Mouse (Mus musculus) kidney, embryonic 14.5 days (tissue): ENCODE data around the gene Atcay. TPM values are rescaled to one million over a fixed set of nuclear protein-coding genes. Genes with fewer than 3 reads are reported as not detected.

Experiments used
- ATAC-seq: fragments of 200-750 bp; cut with Nextera tagmentation; 2 replicates; pipeline ENCODE4 v1.8.0; 2017; ENCODE audit warnings: moderate number of reproducible peaks, mild to moderate bottlenecking, moderate TSS enrichment, moderate library complexity; ENCODE audit not compliant: low FRiP score, low TSS enrichment
- H3K27ac ChIP-seq: fragments of 300-500 bp; sonication (generic); 2 replicates; pipeline ENCODE4 v1.5.1; 2014; ENCODE audit warnings: low read depth, mild to moderate bottlenecking, low read length, moderate library complexity, mixed read lengths
- H3K27me3 ChIP-seq: fragments of 300-500 bp; sonication (generic); 2 replicates; pipeline ENCODE4 v1.6.1; 2014; ENCODE audit warnings: mild to moderate bottlenecking, low read length; ENCODE audit not compliant: control insufficient read depth, insufficient read depth
- H3K36me3 ChIP-seq: fragments of 300-500 bp; sonication (generic); 2 replicates; pipeline ENCODE4 v1.6.1; 2014; ENCODE audit warnings: low read length, mixed read lengths; ENCODE audit not compliant: control insufficient read depth, insufficient read depth
- H3K4me1 ChIP-seq: fragments of 300-500 bp; sonication (generic); 2 replicates; pipeline ENCODE4 v1.6.1; 2014; ENCODE audit warnings: low read length, mixed read lengths; ENCODE audit not compliant: control insufficient read depth, insufficient read depth
- H3K4me2 ChIP-seq: fragments of 300-500 bp; sonication (generic); replicated peaks from 2 replicates; pipeline ENCODE4 v1.6.1; 2014; ENCODE audit warnings: low read depth, mild to moderate bottlenecking, low read length
- H3K4me3 ChIP-seq: fragments of 300-500 bp; sonication (generic); 2 replicates; pipeline ENCODE4 v1.5.1; 2014; ENCODE audit warnings: mild to moderate bottlenecking, low read length
- H3K9ac ChIP-seq: fragments of 300-500 bp; sonication (generic); 2 replicates; pipeline ENCODE4 v1.6.1; 2014; ENCODE audit warnings: low read depth, mild to moderate bottlenecking, low read length, moderate library complexity
- H3K9me3 ChIP-seq: fragments of 300-500 bp; sonication (generic); 2 replicates; pipeline ENCODE4 v1.6.1; 2016; ENCODE audit warnings: low read length; ENCODE audit not compliant: control insufficient read depth
- WGBS: fragments of 180-500 bp; shearing (Covaris S2); extraction: QIAGEN DNeasy Blood & Tissue Kit; methylation state at CpG from one replicate; pipeline ENCODE4 v1.1.7; 2014; 5-methylcytosine and 5-hydroxymethylcytosine counted together
- polyA plus RNA-seq: library from polyadenylated mRNA; unstranded; fragments of >200 nt; fragmentation: Nextera tagmentation; extraction: Ambion mirVana; gene quantifications from 2 replicates; pipeline ENCODE4 v1.2.1, GENCODE M21; 2014

Atcay gene
- polyA plus RNA-seq, 1 experiment from 2014 or later: 0.23 TPM

DNA sequence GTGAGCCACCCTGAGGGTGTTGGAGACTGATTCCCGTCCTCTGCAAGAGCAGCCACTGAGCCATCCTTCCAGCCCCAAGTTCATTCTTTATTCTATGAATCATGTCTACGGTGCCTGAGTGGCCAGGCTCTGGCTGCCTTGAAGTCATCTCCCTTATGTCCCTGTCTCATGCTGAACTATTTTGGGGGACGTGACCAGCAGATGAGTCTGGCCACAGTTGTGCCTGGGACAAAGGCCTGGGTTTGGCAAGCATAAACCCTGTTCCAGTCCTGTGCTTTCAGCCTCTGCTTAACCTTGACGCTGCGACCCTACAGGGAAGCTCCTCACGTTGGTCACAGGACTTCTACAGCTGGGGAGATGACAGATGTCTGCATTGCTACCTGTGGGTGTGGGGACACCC lies 33.3 kb downstream of the Atcay start:
- H3K27me3 ChIP-seq: peaks cover 33% of the 10 kb centered on the region
- H3K4me3 ChIP-seq: no peak overlapping the region
- no peak for ATAC-seq
- no peaks in the 10 kb centered on the region for H3K36me3 ChIP-seq
- WGBS: 59% methylated on average over 6 of the region's 6 CpGs
- no peak overlapping the region for H3K4me2 ChIP-seq
- peaks cover 8% of the 10 kb centered on the region for H3K4me1 ChIP-seq
- H3K9ac ChIP-seq: no peak overlapping the region
- no peak overlapping the region for H3K27ac ChIP-seq
- no peaks in the 10 kb centered on the region for H3K9me3 ChIP-seq

DNA sequence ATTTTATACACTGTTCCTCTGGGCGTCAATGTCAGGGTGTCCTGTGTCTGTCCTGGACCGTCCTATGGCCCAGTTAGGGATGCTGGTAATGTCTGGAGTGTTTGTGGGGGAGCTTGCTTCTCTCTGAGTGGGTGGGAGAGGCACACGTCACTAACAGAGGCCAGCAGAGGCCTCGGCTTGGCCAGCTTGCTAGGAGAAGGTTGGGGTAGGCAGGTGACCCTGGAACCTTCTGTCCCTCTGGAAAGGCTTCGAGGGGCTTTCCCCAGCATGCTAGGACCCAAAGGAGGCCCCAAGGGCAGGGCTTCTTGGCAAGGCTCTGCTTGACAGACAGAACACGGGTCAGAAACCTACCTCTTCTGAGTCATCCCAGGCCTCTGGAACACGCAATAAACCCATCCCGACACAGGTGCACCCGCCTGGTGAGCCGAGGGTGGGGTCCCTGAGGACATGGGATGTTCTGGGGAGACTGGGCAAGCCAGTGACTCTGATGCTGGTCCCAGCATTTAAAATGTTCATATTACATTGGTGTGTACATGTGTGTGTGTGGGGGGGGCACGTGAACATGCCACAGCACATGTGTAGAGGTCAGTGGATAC lies 34.1 kb downstream of the Atcay start:
- no peak for ATAC-seq
- Histone ChIP-seq H3K27ac (no peak overlapping the region), H3K9ac (no peak overlapping the region), H3K4me3 (no peak overlapping the region), H3K4me1 (peaks cover 12% of the 10 kb centered on the region), H3K27me3 (peaks cover 33% of the 10 kb centered on the region), H3K4me2 (no peak overlapping the region), H3K36me3 (no peaks in the 10 kb centered on the region), H3K9me3 (no peaks in the 10 kb centered on the region)
- WGBS: 58% methylated on average over 11 of the region's 11 CpGs

DNA sequence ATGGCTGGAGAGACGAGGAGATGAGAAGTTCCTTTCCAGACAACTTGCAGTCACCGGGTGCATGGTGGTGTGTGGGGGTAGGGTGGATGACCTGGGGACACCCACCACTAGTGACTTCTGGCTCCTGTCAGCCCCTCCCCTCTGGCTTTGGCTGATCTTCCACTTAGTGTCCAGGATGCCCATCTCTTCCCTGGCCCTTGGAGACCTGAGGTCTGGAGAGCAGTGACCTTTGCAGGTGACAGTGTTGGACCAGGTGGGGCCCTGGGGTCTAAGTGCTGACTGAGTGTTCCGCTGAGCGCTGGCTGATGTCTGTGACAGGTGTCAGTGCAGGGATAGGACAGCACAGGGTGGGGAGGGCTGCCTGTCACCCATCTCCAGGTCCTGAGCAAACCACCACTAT lies 35.3 kb downstream of the Atcay start:
- Histone ChIP-seq H3K27me3 (peaks cover 33% of the 10 kb centered on the region), H3K4me3 (no peak overlapping the region)

DNA sequence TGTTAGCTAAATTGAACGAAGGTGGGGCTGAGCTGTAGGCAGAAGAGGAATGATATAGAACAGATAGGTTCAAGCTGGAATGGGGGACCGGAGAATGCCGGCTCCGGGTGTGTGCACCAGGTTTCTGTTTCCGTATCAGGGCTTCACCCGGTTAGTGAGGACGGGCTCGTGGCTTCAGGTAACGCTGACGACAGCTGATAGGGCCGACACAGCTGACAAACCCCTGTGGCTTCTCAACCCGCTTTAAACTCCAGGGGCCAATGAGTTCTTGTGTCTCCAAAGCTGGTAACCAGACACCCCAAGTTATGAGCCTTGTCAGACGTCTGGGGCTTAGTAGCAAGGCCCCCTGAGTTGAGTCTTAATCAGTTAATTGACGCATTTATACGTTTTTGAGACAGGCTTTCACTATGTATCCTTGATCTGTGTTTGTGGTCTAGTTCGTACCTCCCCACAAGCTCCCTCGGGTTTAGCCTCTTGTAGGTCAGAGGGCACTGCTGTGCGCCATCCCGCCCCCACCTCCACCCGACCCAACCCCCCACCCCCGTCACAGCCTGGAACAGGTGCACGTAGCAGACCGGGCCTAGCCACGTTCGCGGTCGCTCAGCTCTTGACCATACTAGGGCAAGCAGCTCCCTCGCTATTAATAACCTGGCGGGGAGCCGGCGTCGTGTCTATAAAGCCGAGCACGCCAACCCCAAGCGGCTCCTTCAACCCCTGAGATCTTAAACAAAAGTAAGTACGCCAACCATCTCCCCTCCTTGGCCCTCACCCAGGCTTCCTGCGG lies 36.5 kb downstream of the Atcay start:
- peaks cover 33% of the 10 kb centered on the region for H3K27me3 ChIP-seq
- no peak overlapping the region for H3K4me2 ChIP-seq
- H3K36me3 ChIP-seq: peaks cover 12% of the 10 kb centered on the region; the same call in 1 of the 2 replicates
- peaks cover 12% of the 10 kb centered on the region for H3K4me1 ChIP-seq
- ATAC-seq: no peak
- H3K9ac ChIP-seq: peak overlapping the region; percentile 25; the same call in 1 of the 2 replicates
- 12% methylated on average over 37 of the region's 37 CpGs for WGBS
- no peak overlapping the region for H3K27ac ChIP-seq
- peak overlapping the region; percentile 7; the same call in 1 of the 2 replicates for H3K4me3 ChIP-seq
- no peaks in the 10 kb centered on the region for H3K9me3 ChIP-seq

More for the DNA sequence above, 35.3 kb downstream of the Atcay start:
- peaks cover 6% of the 10 kb centered on the region; the same call in 1 of the 2 replicates for H3K36me3 ChIP-seq
- no peak for ATAC-seq
- no peaks in the 10 kb centered on the region for H3K9me3 ChIP-seq
- H3K4me1 ChIP-seq: peaks cover 12% of the 10 kb centered on the region
- WGBS: 58% methylated on average over 4 of the region's 4 CpGs
- H3K4me2 ChIP-seq: no peak overlapping the region
- H3K27ac ChIP-seq: no peak overlapping the region
- H3K9ac ChIP-seq: no peak overlapping the region

DNA sequence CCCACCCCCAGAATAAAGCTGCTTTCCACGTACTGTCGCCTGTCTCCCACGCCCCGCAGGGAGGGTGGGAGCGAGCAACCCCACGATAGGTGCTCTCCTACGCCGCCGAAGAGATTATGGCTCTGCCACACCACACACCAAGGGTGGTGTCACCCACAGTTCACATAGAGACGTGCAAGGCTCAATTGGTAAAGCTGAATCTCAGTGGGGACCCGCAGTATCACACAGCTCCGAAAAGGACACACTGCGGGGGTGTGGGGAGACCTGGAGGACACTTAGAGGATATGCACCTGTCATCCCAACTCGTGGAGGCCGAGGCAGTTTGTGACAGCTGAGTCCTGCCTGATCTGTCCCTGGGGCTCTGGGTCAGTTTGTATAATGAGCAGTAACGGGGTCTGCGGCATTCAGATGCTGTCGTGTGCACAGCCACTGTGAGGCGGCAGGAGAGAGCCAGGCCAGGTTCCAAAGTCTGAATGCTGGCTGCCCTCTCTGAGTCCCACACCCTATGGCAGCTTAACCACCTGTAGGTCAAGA lies 37.6 kb downstream of the Atcay start:
- peak overlapping the region; percentile 84 for H3K9ac ChIP-seq
- H3K27me3 ChIP-seq: peaks cover 33% of the 10 kb centered on the region
- H3K9me3 ChIP-seq: no peaks in the 10 kb centered on the region
- WGBS: 4% methylated on average over 19 of the region's 19 CpGs
- peaks cover 16% of the 10 kb centered on the region; the same call in 1 of the 2 replicates for H3K36me3 ChIP-seq
- H3K4me2 ChIP-seq: peak overlapping the region; percentile 91
- peaks cover 12% of the 10 kb centered on the region for H3K4me1 ChIP-seq
- peak overlapping the region; percentile 61 for H3K4me3 ChIP-seq
- peak; percentile 18 for ATAC-seq
- peak overlapping the region; percentile 86; the same call in 1 of the 2 replicates for H3K27ac ChIP-seq

DNA sequence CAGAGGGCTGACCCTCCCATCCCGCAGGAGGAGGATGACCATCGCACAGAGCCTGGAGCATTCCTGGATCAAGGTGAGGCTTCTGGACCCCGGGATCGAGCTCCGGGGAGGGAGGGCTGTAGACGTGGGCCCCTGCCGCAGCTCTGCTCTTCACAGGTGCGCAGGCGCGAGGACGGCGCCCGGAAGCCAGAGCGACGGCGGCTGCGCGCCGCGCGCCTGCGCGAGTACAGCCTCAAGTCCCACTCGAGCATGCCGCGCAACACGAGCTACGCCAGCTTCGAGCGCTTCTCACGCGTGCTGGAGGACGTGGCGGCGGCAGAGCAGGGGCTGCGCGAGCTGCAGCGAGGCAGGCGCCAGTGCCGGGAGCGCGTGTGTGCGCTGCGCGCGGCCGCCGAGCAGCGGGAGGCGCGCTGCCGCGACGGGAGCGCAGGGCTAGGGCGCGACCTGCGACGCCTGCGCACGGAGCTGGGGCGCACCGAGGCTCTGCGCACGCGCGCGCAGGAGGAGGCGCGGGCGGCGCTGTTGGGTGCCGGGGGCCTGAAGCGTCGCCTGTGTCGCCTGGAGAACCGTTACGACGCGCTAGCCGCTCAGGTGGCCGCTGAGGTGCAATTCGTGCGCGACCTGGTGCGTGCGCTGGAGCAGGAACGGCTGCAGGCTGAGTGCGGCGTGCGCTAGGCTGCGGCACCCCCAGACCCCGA lies 38.2 kb downstream of the Atcay start:
- H3K27ac ChIP-seq: peak overlapping the region; percentile 86; the same call in 1 of the 2 replicates
- H3K4me3 ChIP-seq: peak overlapping the region; percentile 61
- peaks cover 12% of the 10 kb centered on the region for H3K4me1 ChIP-seq
- peaks cover 33% of the 10 kb centered on the region for H3K27me3 ChIP-seq
- peak overlapping the region; percentile 84 for H3K9ac ChIP-seq
- peaks cover 16% of the 10 kb centered on the region; the same call in 1 of the 2 replicates for H3K36me3 ChIP-seq
- WGBS: under 1% methylated on average over 89 of the region's 93 CpGs
- peak; percentile 81 for ATAC-seq
- peak overlapping the region; percentile 91 for H3K4me2 ChIP-seq
- no peaks in the 10 kb centered on the region for H3K9me3 ChIP-seq

DNA sequence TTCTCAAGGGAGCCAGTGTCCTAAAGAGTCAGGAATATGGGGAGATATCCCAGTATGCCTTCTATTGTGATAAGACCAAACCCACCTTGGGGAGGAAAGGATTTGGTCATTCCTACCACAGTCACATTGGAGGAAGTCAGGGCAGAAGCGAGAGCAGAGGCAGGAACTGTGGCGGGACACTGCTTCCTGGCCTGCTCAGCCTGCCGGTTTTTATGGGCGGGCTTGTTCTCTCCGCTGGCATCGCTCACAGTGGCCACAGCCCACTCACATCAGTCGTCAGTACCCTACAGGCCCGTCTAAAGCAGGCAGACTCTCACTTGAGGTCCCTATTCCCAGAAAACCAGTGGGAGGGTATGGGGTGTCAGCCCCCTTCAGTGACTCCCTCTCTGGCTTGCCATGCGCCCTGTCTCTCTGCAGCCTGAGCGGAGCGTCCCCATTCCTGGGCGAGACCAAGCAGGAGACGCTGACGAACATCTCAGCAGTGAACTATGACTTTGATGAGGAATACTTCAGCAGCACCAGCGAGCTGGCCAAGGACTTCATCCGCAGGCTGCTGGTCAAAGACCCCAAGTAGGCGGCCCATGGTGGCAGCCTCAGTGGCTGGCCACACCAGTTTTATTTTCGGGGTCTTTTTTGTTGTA lies 39.2 kb downstream of the Atcay start:
- peaks cover 23% of the 10 kb centered on the region; the same call in 1 of the 2 replicates for H3K36me3 ChIP-seq
- H3K9me3 ChIP-seq: no peaks in the 10 kb centered on the region
- no peak overlapping the region for H3K4me3 ChIP-seq
- 84% methylated on average over 18 of the region's 18 CpGs for WGBS
- no peak overlapping the region for H3K9ac ChIP-seq
- peaks cover 12% of the 10 kb centered on the region for H3K4me1 ChIP-seq
- peaks cover 29% of the 10 kb centered on the region for H3K27me3 ChIP-seq
- peak overlapping the region; percentile 91; the same call in 1 of the 2 replicates for H3K4me2 ChIP-seq
- ATAC-seq: no peak
- H3K27ac ChIP-seq: no peak overlapping the region; the same call in 1 of the 2 replicates

DNA sequence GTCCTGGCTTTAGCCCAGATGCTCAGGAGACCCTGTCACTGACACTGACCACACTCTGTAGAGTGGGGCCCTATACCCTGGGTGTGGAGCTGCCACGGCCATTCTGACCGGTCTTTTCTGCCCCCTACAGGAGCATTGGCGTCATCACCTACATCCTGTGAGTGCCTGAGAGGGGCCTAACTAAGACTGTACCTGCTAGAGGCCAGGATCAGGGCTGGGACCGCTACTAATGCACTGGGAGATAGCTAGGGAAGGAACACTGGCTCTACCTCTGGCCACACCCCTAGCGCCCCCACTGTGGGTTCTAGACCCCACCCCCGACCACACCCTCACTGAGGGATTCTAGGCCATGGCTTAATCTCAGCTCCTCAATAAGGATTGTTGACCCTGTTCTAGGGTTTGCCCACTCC lies 39.7 kb downstream of the Atcay start:
- H3K9me3 ChIP-seq: no peaks in the 10 kb centered on the region
- no peak overlapping the region for H3K4me2 ChIP-seq
- H3K27ac ChIP-seq: no peak overlapping the region
- WGBS: 72% methylated on average over 6 of the region's 6 CpGs
- peaks cover 27% of the 10 kb centered on the region for H3K27me3 ChIP-seq
- H3K9ac ChIP-seq: no peak overlapping the region
- H3K4me1 ChIP-seq: peaks cover 12% of the 10 kb centered on the region
- peaks cover 23% of the 10 kb centered on the region; the same call in 1 of the 2 replicates for H3K36me3 ChIP-seq
- 0 out of 2 replicates have a peak, but pooled peaks have one; percentile 7 for ATAC-seq
- H3K4me3 ChIP-seq: no peak overlapping the region
